18 mouse cellular contexts compared by ENCODE assay signal in the genomic region with DNA sequence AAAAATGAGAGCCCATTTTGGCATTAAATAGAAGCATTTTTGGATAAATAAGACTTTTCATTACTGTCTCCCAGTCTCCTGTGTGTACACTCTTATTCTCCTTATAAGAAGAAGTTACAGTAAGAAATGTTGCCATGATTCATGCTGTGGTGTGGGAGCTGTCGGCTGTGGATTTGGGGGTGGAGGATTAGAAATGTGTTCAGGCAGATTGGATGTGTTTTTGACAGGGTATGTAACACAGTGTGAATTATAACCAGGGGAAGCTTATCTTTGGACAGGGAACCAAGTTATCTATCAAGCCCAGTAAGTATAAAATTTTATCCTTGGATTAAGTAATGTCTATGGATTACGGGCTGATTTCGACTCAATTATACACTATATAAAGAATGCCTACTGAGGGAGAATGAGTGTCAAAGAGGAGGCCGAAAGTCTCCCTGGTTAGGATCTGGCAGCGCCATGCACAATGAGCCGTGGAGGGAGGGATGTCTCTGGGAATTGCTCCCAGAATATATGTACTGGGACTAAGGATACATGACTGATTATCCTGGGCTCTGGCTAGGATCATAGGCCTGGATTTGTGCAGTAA. TPM values are rescaled to one million over a fixed set of nuclear protein-coding genes. Genes with fewer than 3 reads are reported as not detected.
DNase-seq lines count a peak whose midpoint lies in the region; ATAC-seq and TF ChIP-seq lines count a peak whose summit lies in the region.
"Had no signal": no experiment of that assay in that cellular context is flagged by ENCODE, and none has a peak within 500 bp of the region (broad histone marks: within the 10 kb centered on the region; RNA-seq: fewer than 3 reads in every experiment).

No protein-coding gene starts in this region.

- WGBS in midbrain, embryonic 14.5 days = 57% methylated on average over 6 of the region's 6 CpGs
- WGBS in midbrain, embryonic 10.5 days = 95% methylated on average over 6 of the region's 6 CpGs
- 42% methylated on average over 6 of the region's 6 CpGs for WGBS in stomach, postnatal 0 days

- peak; percentile 11 for DNase-seq in layer of hippocampus, adult 11-12 months (ENCODE audit: low spot score)
- DNase-seq in layer of hippocampus, postnatal 10 days (ENCODE audit: low spot score in 2 of 2) = no peak
- peak; percentile 56 for DNase-seq in midbrain, embryonic 14.5 days
- DNase-seq in midbrain, embryonic 10.5 days (ENCODE audit: low spot score) = no peak
- peak; percentile 52 for DNase-seq in induced T-regulatory cell, adult 2 months (ENCODE audit: low read depth)
- no peak for DNase-seq in stomach, postnatal 0 days (ENCODE audit: low spot score)
- DNase-seq: adrenal gland, adult 2 months; cerebellum, adult 18-20 months; heart, postnatal 4 days; kidney, adult 9 months; lung, postnatal 10 days had no signal

- H3K4me1 ChIP-seq in midbrain, embryonic 14.5 days (ENCODE audit: control insufficient read depth, insufficient read depth, low read length) = peaks cover 22% of the 10 kb centered on the region
- peaks cover 17% of the 10 kb centered on the region for H3K4me1 ChIP-seq in midbrain, embryonic 10.5 days
- H3K4me1 ChIP-seq in stomach, postnatal 0 days (replicated peaks; ENCODE audit: control insufficient read depth, insufficient read depth) = no peaks in the 10 kb centered on the region

- 0 out of 2 replicates have a peak overlapping the region, but pooled peaks have one; percentile 8 for H3K27ac ChIP-seq in midbrain, embryonic 14.5 days (replicated peaks; ENCODE audit: low read depth, low read length)
- H3K27ac ChIP-seq in midbrain, embryonic 10.5 days (replicated peaks) = no peak overlapping the region
- no peak overlapping the region for H3K27ac ChIP-seq in stomach, postnatal 0 days (replicated peaks)
- H3K27ac ChIP-seq: forebrain, embryonic 12.5 days; hindbrain, postnatal 0 days; limb, embryonic 12.5 days; liver, embryonic 14.5 days; neural tube, embryonic 12.5 days had no signal

- no peak overlapping the region for H3K4me3 ChIP-seq in midbrain, embryonic 14.5 days (replicated peaks; ENCODE audit: low read depth, low read length)
- H3K4me3 ChIP-seq in midbrain, embryonic 10.5 days = no peak overlapping the region
- H3K4me3 ChIP-seq in stomach, postnatal 0 days (ENCODE audit: low read depth, low read length) = no peak overlapping the region
- H3K4me3 ChIP-seq: forebrain, embryonic 12.5 days; limb, embryonic 12.5 days; neural tube, embryonic 12.5 days had no signal

- no peak overlapping the region for H3K4me2 ChIP-seq in midbrain, embryonic 14.5 days (ENCODE audit: low read length)
- H3K4me2 ChIP-seq in stomach, postnatal 0 days (replicated peaks; ENCODE audit: low read depth) = no peak overlapping the region
- H3K4me2 ChIP-seq: forebrain, embryonic 12.5 days; limb, embryonic 12.5 days; neural tube, embryonic 12.5 days had no signal

- no peak for TF ChIP-seq CTCF in stomach, postnatal 0 days (IDR thresholded peaks at IDR 0.05; ENCODE audit: low read depth)

- peak; percentile 48; the same call in 1 of the 2 replicates for ATAC-seq in midbrain, embryonic 14.5 days (ENCODE audit: low FRiP score, low TSS enrichment)
- peak; percentile 74; the same call in 1 of the 2 replicates for ATAC-seq in stomach, postnatal 0 days (ENCODE audit: low FRiP score, low TSS enrichment)
- ATAC-seq in erythroblast, adult 5-6 weeks (replicated peaks; ENCODE audit: low FRiP score, poor library complexity, severe bottlenecking) = no peak
- ATAC-seq: hindbrain, postnatal 0 days had no signal

- H3K9me3 ChIP-seq in midbrain, embryonic 14.5 days (ENCODE audit: control insufficient read depth, low read length) = no peaks in the 10 kb centered on the region
- H3K9me3 ChIP-seq in midbrain, embryonic 10.5 days (replicated peaks) = no peaks in the 10 kb centered on the region
- H3K9me3 ChIP-seq in stomach, postnatal 0 days (ENCODE audit: control insufficient read depth, low read length) = no peaks in the 10 kb centered on the region
- H3K9me3 ChIP-seq: forebrain, embryonic 12.5 days; G1E; limb, embryonic 12.5 days; neural tube, embryonic 12.5 days had no signal

- H3K9ac ChIP-seq in midbrain, embryonic 14.5 days (replicated peaks; ENCODE audit: low read length) = no peak overlapping the region
- no peak overlapping the region for H3K9ac ChIP-seq in stomach, postnatal 0 days (ENCODE audit: low read length)
- H3K9ac ChIP-seq: forebrain, embryonic 12.5 days; limb, embryonic 12.5 days; liver, embryonic 14.5 days; neural tube, embryonic 12.5 days had no signal

- H3K27me3 ChIP-seq in midbrain, embryonic 14.5 days (ENCODE audit: control insufficient read depth, insufficient read depth, low read length) = no peaks in the 10 kb centered on the region
- H3K27me3 ChIP-seq in midbrain, embryonic 10.5 days (ENCODE audit: low read depth, poor library complexity, severe bottlenecking) = no peaks in the 10 kb centered on the region
- H3K27me3 ChIP-seq in stomach, postnatal 0 days (ENCODE audit: control insufficient read depth, insufficient read depth, low read length) = no peaks in the 10 kb centered on the region
- H3K27me3 ChIP-seq: forebrain, embryonic 12.5 days; limb, embryonic 12.5 days; neural tube, embryonic 12.5 days had no signal

- peak; percentile 63 for TF ChIP-seq EP300 in stomach, postnatal 0 days (optimal IDR thresholded peaks at IDR 0.05)

- H3K36me3 ChIP-seq in midbrain, embryonic 14.5 days (ENCODE audit: control insufficient read depth, insufficient read depth, low read length) = no peaks in the 10 kb centered on the region
- no peaks in the 10 kb centered on the region for H3K36me3 ChIP-seq in midbrain, embryonic 10.5 days
- H3K36me3 ChIP-seq in stomach, postnatal 0 days (ENCODE audit: control insufficient read depth, insufficient read depth, low read length) = no peaks in the 10 kb centered on the region
- H3K36me3 ChIP-seq: forebrain, embryonic 12.5 days; G1E; limb, embryonic 12.5 days; neural tube, embryonic 12.5 days had no signal

RNA-seq across cellular contexts. Expression of gene Dad1, which starts 58.0 kb away (rescaled TPM):
- total RNA-seq in layer of hippocampus, postnatal 10 days (2021) = 100 to 1,000 TPM; 127 TPM
- polyA plus RNA-seq in midbrain, embryonic 14.5 days (2014; fragmentation: Nextera tagmentation; extraction: Ambion mirVana) = 338 and 385 TPM in 2 replicates
- polyA plus RNA-seq in midbrain, embryonic 10.5 days (2016; fragmentation: Nextera tagmentation; extraction: Ambion mirVana) = 242 and 244 TPM in 2 replicates
- polyA plus RNA-seq in stomach, postnatal 0 days (2015; fragmentation: Nextera tagmentation; extraction: Ambion mirVana) = 397 and 433 TPM in 2 replicates
- 58.9 and 78.6 TPM in 2 replicates for total RNA-seq in erythroblast, adult 5-6 weeks (2015; ENCODE audit: low replicate concordance)
- 20.1 and 26.9 TPM in 2 replicates for total RNA-seq in erythroblast, adult 5-6 weeks (2017; ENCODE audit: low replicate concordance)

RNA-seq across cellular contexts. Expression of gene Abhd4, which starts 58.1 kb away (rescaled TPM):
- total RNA-seq in layer of hippocampus, postnatal 10 days (2021) = 10 to 100 TPM; 45.1 to 49.8 TPM
- 46.6 and 48.0 TPM in 2 replicates for polyA plus RNA-seq in midbrain, embryonic 14.5 days (2014; fragmentation: Nextera tagmentation; extraction: Ambion mirVana)
- polyA plus RNA-seq in midbrain, embryonic 10.5 days (2016; fragmentation: Nextera tagmentation; extraction: Ambion mirVana) = 36.7 and 41.5 TPM in 2 replicates
- polyA plus RNA-seq in stomach, postnatal 0 days (2015; fragmentation: Nextera tagmentation; extraction: Ambion mirVana) = 40.2 and 45.7 TPM in 2 replicates
- total RNA-seq in erythroblast, adult 5-6 weeks (2015; ENCODE audit: low replicate concordance) = 73.8 and 97.2 TPM in 2 replicates
- 63.7 and 104 TPM in 2 replicates for total RNA-seq in erythroblast, adult 5-6 weeks (2017; ENCODE audit: low replicate concordance)

Comparison
In these comparisons a context has a peak if more than half of its experiments do, and no peak if none do; other contexts are left out.
1. DNase-seq: peak in layer of hippocampus, adult 11-12 months (single experiment), midbrain, embryonic 14.5 days (single experiment) and induced T-regulatory cell, adult 2 months (single experiment); none in layer of hippocampus, postnatal 10 days (0 of 2), midbrain, embryonic 10.5 days (single experiment) and stomach, postnatal 0 days (single experiment).